Mouse (Mus musculus) megakaryocyte progenitor cell, adult 5-6 weeks (primary cell): Measurements from ENCODE around the gene Phldb2. TPM values are rescaled to one million over a fixed set of nuclear protein-coding genes. Genes with fewer than 3 reads are reported as not detected.

Experiments
- ATAC-seq: replicated peaks from 2 replicates; pipeline ENCODE4 v1.8.0; 2016; ENCODE audit warnings: mild to moderate bottlenecking, moderate TSS enrichment, inconsistent platforms; ENCODE audit not compliant: poor library complexity
- total RNA-seq, 2 experiments: library from RNA; stranded (forward) in 1 of 2; stranded (reverse) in 1 of 2; fragments of 157-497, 149-512 nt in 1 of 2; fragments of 200-1000 nt in 1 of 2; gene quantifications; 2 replicates each; pipeline versions ENCODE4 v1.2.3 to v1.2.4; 2015 to 2017

Phldb2 gene
- total RNA-seq, 2 experiments from 2014 or later: 1.7 to 1.8 TPM

GRCm38 (mm10) chr16:45896587-45896986 is 56.8 kb downstream of the Phldb2 start:
- no peak for ATAC-seq

GRCm38 (mm10) chr16:45894998-45895397 is 58.4 kb downstream of the Phldb2 start:
- no peak for ATAC-seq

- ATAC-seq: no peak
Observed at GRCm38 (mm10) chr16:45893796-45894195, 59.6 kb downstream of the Phldb2 start.

GRCm38 (mm10) chr16:45892928-45893327 is 60.5 kb downstream of the Phldb2 start:
- no peak for ATAC-seq

- no peak for ATAC-seq
Observed at GRCm38 (mm10) chr16:45890471-45891200, 62.8 kb downstream of the Phldb2 start.

GRCm38 (mm10) chr16:45889636-45890035 is 63.8 kb downstream of the Phldb2 start:
- ATAC-seq: no peak

GRCm38 (mm10) chr16:45886599-45886998 is 66.8 kb downstream of the Phldb2 start:
- 0 out of 2 replicates have a peak, but pooled peaks have one; percentile 17 for ATAC-seq

GRCm38 (mm10) chr16:45884194-45884593 is 69.2 kb downstream of the Phldb2 start:
- ATAC-seq: no peak

- no peak for ATAC-seq
Observed at GRCm38 (mm10) chr16:45881177-45881832, 72.1 kb downstream of the Phldb2 start.

- no peak for ATAC-seq
Observed at GRCm38 (mm10) chr16:45880101-45880751, 73.2 kb downstream of the Phldb2 start.

GRCm38 (mm10) chr16:45877739-45878138 is 75.7 kb downstream of the Phldb2 start:
- ATAC-seq: no peak

- no peak for ATAC-seq
Observed at GRCm38 (mm10) chr16:45877171-45877570, 76.2 kb downstream of the Phldb2 start.

GRCm38 (mm10) chr16:45873397-45873796 is 80.0 kb downstream of the Phldb2 start:
- ATAC-seq: no peak

GRCm38 (mm10) chr16:45871286-45871976 is 82.0 kb downstream of the Phldb2 start:
- no peak for ATAC-seq

- ATAC-seq: no peak
Observed at GRCm38 (mm10) chr16:45870651-45871050, 82.7 kb downstream of the Phldb2 start.

- ATAC-seq: no peak
Observed at GRCm38 (mm10) chr16:45869044-45869443, 84.4 kb downstream of the Phldb2 start.

- no peak for ATAC-seq
Observed at GRCm38 (mm10) chr16:45857277-45857863, 96.0 kb downstream of the Phldb2 start.

- ATAC-seq: no peak
Observed at GRCm38 (mm10) chr16:45854499-45854898, 98.9 kb downstream of the Phldb2 start.

- ATAC-seq: no peak
Observed at GRCm38 (mm10) chr16:45849045-45849444, 104.4 kb downstream of the Phldb2 start.

GRCm38 (mm10) chr16:45844875-45845274 is 108.5 kb downstream of the Phldb2 start:
- ATAC-seq: no peak
